Mouse (Mus musculus) embryonic fibroblast, embryonic 13.5 days (primary cell): Measurements from ENCODE around the gene Disp3. TPM values are rescaled to one million over a fixed set of nuclear protein-coding genes. Genes with fewer than 3 reads are reported as not detected.

Experiments
- H3K27ac ChIP-seq: 2 replicates; pipeline ENCODE4 v1.5.1; 2012; ENCODE audit warnings: low read length, control low read depth, inconsistent platforms; ENCODE audit not compliant: insufficient read depth
- H3K4me1 ChIP-seq: 2 replicates; pipeline ENCODE4 v1.6.1; 2011; ENCODE audit warnings: low read length; ENCODE audit not compliant: control insufficient read depth, insufficient read depth
- H3K4me3 ChIP-seq: 2 replicates; pipeline ENCODE4 v1.5.1; 2011; ENCODE audit warnings: mild to moderate bottlenecking, control low read depth, low read length; ENCODE audit not compliant: insufficient read depth
- CTCF ChIP-seq: IDR thresholded peaks from 2 replicates; pipeline ENCODE4 v1.5.1; 2011; ENCODE audit warnings: mild to moderate bottlenecking, control low read depth, low read length, moderate library complexity, borderline replicate concordance; ENCODE audit not compliant: insufficient read depth
- POLR2A ChIP-seq: IDR thresholded peaks from 2 replicates; pipeline ENCODE4 v1.6.1; 2011; ENCODE audit warnings: low read depth, mild to moderate bottlenecking, control low read depth, low read length, moderate library complexity
- polyA plus RNA-seq: library from polyadenylated mRNA; stranded (reverse); fragments of >200 nt; gene quantifications from 2 replicates; pipeline ENCODE4 v1.2.4, GENCODE M21; 2011; ENCODE audit warnings: low read depth; ENCODE audit not compliant: missing spikeins, insufficient read length

Disp3 gene
- polyA plus RNA-seq, 1 experiment, result not detected

- no peak for TF ChIP-seq POLR2A
- TF ChIP-seq CTCF, result no peak
- no peak overlapping the region for H3K27ac ChIP-seq
- no peaks in the 10 kb centered on the region for H3K4me1 ChIP-seq
- H3K4me3 ChIP-seq, result no peak overlapping the region
Observed at GRCm38 (mm10) chr4:148271656-148272055, 16.1 kb downstream of the Disp3 start.

- TF ChIP-seq CTCF (no peak), POLR2A (no peak)
- H3K4me3 ChIP-seq, result no peak overlapping the region
- no peaks in the 10 kb centered on the region for H3K4me1 ChIP-seq
- H3K27ac ChIP-seq, result no peak overlapping the region
Observed at GRCm38 (mm10) chr4:148266973-148267507, 20.7 kb downstream of the Disp3 start.

GRCm38 (mm10) chr4:148259941-148260340 is 27.8 kb downstream of the Disp3 start:
- TF ChIP-seq CTCF (no peak), POLR2A (no peak)
- no peak overlapping the region for H3K4me3 ChIP-seq
- H3K27ac ChIP-seq, result no peak overlapping the region
- no peaks in the 10 kb centered on the region for H3K4me1 ChIP-seq

- H3K4me3 ChIP-seq, result no peak overlapping the region
- no peaks in the 10 kb centered on the region for H3K4me1 ChIP-seq
- TF ChIP-seq CTCF, result no peak
- TF ChIP-seq POLR2A, result no peak
- H3K27ac ChIP-seq, result no peak overlapping the region
Observed at GRCm38 (mm10) chr4:148249341-148249740, 38.4 kb downstream of the Disp3 start.

- Histone ChIP-seq H3K4me3 (no peak overlapping the region), H3K27ac (no peak overlapping the region), H3K4me1 (no peaks in the 10 kb centered on the region)
- TF ChIP-seq POLR2A (no peak), CTCF (no peak)
Observed at GRCm38 (mm10) chr4:148240387-148240786, 47.4 kb downstream of the Disp3 start.

- no peak overlapping the region for H3K4me3 ChIP-seq
- H3K4me1 ChIP-seq, result no peaks in the 10 kb centered on the region
- no peak overlapping the region for H3K27ac ChIP-seq
- TF ChIP-seq CTCF (no peak), POLR2A (no peak)
Observed at GRCm38 (mm10) chr4:148239474-148240130, 48.2 kb downstream of the Disp3 start.

- no peak for TF ChIP-seq CTCF
- no peak for TF ChIP-seq POLR2A
- H3K4me3 ChIP-seq, result no peak overlapping the region
Observed at GRCm38 (mm10) chr4:148238919-148239318, 48.8 kb downstream of the Disp3 start.

GRCm38 (mm10) chr4:148238218-148238617 is 49.5 kb downstream of the Disp3 start:
- H3K4me3 ChIP-seq, result no peak overlapping the region
- no peak overlapping the region for H3K27ac ChIP-seq
- TF ChIP-seq CTCF (no peak), POLR2A (no peak)
- no peaks in the 10 kb centered on the region for H3K4me1 ChIP-seq

More at GRCm38 (mm10) chr4:148238919-148239318, 48.8 kb downstream of the Disp3 start:
- H3K27ac ChIP-seq, result no peak overlapping the region
- no peaks in the 10 kb centered on the region for H3K4me1 ChIP-seq

GRCm38 (mm10) chr4:148236664-148237063 is 51.1 kb downstream of the Disp3 start:
- Histone ChIP-seq H3K27ac (no peak overlapping the region), H3K4me1 (no peaks in the 10 kb centered on the region), H3K4me3 (no peak overlapping the region)
- TF ChIP-seq POLR2A (no peak), CTCF (no peak)

GRCm38 (mm10) chr4:148233061-148233460 is 54.7 kb downstream of the Disp3 start:
- TF ChIP-seq CTCF (no peak), POLR2A (no peak)
- Histone ChIP-seq H3K4me3 (no peak overlapping the region), H3K27ac (no peak overlapping the region), H3K4me1 (no peaks in the 10 kb centered on the region)
